Mouse (Mus musculus) liver, embryonic 13.5 days (tissue): ENCODE measurements at regions not wholly inside any gene's neighbourhood (a gene's known extent, or its start where the extent isn't known, plus 50 kb on each side); places are given as distances from the start of the nearest gene placed in this dataset.

Experiments used
- ATAC-seq: fragments of 200-750 bp; cut with Nextera tagmentation; 2 replicates; pipeline ENCODE4 v1.8.0; 2017; ENCODE audit warnings: low read depth, mild to moderate bottlenecking, moderate number of reproducible peaks, moderate library complexity
- DNase-seq: peaks from one replicate; pipeline ENCODE4 v3.0.0; 2022
- H3K27ac ChIP-seq: fragments of 300-500 bp; sonication (generic); 2 replicates; pipeline ENCODE4 v1.5.1; 2015; ENCODE audit warnings: moderate library complexity, mild to moderate bottlenecking, inconsistent platforms
- H3K27me3 ChIP-seq: fragments of 300-500 bp; sonication (generic); 2 replicates; pipeline ENCODE4 v1.6.1; 2015; ENCODE audit warnings: mild to moderate bottlenecking, inconsistent platforms
- H3K36me3 ChIP-seq: fragments of 300-500 bp; sonication (generic); 2 replicates; pipeline ENCODE4 v1.6.1; 2015; ENCODE audit warnings: mild to moderate bottlenecking, inconsistent platforms
- H3K4me1 ChIP-seq: fragments of 300-500 bp; sonication (generic); replicated peaks from 2 replicates; pipeline ENCODE4 v1.6.1; 2015; ENCODE audit warnings: inconsistent platforms
- H3K4me2 ChIP-seq: fragments of 300-500 bp; sonication (generic); 2 replicates; pipeline ENCODE4 v1.6.1; 2015; ENCODE audit warnings: inconsistent platforms, mild to moderate bottlenecking, moderate library complexity
- H3K4me3 ChIP-seq: fragments of 300-500 bp; sonication (generic); replicated peaks from 2 replicates; pipeline ENCODE4 v1.5.1; 2015; ENCODE audit warnings: mild to moderate bottlenecking, inconsistent platforms
- H3K9ac ChIP-seq: fragments of 300-500 bp; sonication (generic); 2 replicates; pipeline ENCODE4 v1.6.1; 2015; ENCODE audit warnings: mild to moderate bottlenecking, inconsistent platforms
- H3K9me3 ChIP-seq: fragments of 300-500 bp; sonication (generic); replicated peaks from 2 replicates; pipeline ENCODE4 v1.6.1; 2016; ENCODE audit warnings: inconsistent platforms
- WGBS: fragments of 180-500 bp; shearing (Covaris S2); methylation state at CpG from one replicate; pipeline ENCODE4 v1.1.7; 2015; ENCODE audit not compliant: insufficient replicate concordance; 5-methylcytosine and 5-hydroxymethylcytosine counted together

DNA sequence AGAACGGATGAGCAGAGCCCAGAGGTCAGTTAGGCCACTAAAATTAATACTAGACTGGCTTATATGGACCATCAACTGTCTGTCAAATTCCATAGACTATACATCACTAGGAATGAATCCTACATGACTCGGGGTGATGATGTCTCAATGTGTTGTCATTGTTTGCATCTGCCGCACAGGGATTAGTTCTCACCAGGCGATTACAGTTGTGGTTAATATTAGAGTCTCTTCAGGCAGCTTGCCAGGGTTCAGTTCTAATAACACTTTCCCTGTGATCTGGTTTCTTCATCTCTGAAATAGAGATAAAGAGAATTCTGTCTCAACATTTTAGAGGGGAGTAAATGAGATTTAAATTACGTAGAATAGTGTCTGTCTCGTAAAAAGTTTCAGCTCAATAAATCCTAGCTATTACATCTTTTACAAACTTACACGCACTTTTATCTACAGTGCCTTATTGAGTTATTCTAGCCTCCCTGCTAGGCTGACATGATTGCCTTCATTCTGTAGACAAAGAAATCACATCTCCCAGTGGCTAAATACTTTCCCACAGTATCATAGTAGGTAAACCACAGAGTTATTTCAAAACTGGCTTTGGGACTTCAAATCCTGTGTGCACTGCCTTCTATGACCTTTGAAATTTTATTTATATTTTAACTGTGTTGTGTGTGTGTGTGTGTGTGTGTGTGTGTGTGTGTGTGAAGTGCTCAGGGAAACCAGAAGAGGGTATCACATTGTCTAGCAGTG is 148.0 kb upstream of the 4933402D24Rik start:
- no peak overlapping the region for H3K4me3 ChIP-seq
- no peak overlapping the region for H3K9ac ChIP-seq
- ATAC-seq = no peak
- no peak overlapping the region for H3K4me2 ChIP-seq
- 77% methylated on average over 7 of the region's 7 CpGs for WGBS
- no peak overlapping the region for H3K27ac ChIP-seq
- no peaks in the 10 kb centered on the region for H3K36me3 ChIP-seq
- H3K27me3 ChIP-seq = no peaks in the 10 kb centered on the region
- DNase-seq = no peak
- no peaks in the 10 kb centered on the region for H3K4me1 ChIP-seq
- no peaks in the 10 kb centered on the region for H3K9me3 ChIP-seq

DNA sequence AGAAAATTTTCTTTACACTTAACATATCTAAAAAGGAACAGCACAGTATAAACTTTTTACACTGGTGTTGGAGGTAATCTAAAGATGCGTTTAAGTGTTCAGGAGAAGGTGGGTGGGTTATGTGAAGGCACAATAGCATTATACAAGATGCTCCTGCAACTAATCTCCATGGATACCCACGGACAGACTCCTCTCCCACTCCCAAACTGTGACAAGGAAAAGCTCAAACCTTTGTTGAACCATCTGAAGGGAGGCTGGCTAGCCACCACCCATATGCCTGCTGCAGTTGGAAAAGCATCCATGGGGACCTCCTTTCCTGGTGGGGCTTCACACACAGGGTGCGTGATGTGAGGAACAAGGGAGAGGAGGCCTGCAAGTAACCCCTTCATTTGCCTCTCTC is 141.7 kb upstream of the 4933402D24Rik start:
- Histone ChIP-seq H3K4me3 (no peak overlapping the region), H3K9ac (no peak overlapping the region), H3K27ac (no peak overlapping the region), H3K4me1 (no peaks in the 10 kb centered on the region), H3K36me3 (no peaks in the 10 kb centered on the region), H3K27me3 (no peaks in the 10 kb centered on the region), H3K9me3 (no peaks in the 10 kb centered on the region), H3K4me2 (no peak overlapping the region)
- 51% methylated on average over 3 of the region's 3 CpGs for whole genome bisulfite sequencing
- DNase-seq = no peak
- no peak for ATAC-seq

- no peak for ATAC-seq
- Histone ChIP-seq H3K9me3 (no peaks in the 10 kb centered on the region), H3K36me3 (no peaks in the 10 kb centered on the region), H3K4me3 (no peak overlapping the region), H3K9ac (no peak overlapping the region), H3K4me2 (no peak overlapping the region), H3K27ac (no peak overlapping the region), H3K4me1 (no peaks in the 10 kb centered on the region), H3K27me3 (no peaks in the 10 kb centered on the region)
- 87% methylated on average over 2 of the region's 2 CpGs for WGBS
- no peak for DNase-seq
Observed at GRCm38 (mm10) chr1:63909191-63909590, 140.1 kb upstream of the 4933402D24Rik start.

DNA sequence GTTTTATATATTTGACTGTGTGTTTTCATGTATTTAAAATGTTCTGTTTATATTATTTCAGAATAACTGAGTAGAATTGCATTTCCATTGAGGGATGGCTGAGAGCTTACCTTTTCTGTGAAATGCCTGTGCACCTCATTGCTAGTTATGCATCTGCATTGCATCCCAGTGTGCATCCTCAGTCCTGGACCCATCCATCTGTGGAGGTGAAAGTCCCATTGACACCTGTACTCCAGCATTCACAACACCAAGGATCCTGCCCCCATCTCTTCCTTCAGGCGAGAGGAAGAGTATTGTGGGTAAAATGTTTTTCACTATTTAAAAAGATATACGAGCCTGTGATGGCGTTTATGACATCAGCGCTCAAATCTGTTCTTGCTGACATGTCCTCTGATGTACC is 134.6 kb upstream of the 4933402D24Rik start:
- no peak overlapping the region for H3K4me3 ChIP-seq
- ATAC-seq (no peak), DNase-seq (no peak)
- H3K4me1 ChIP-seq = no peaks in the 10 kb centered on the region
- H3K9me3 ChIP-seq = no peaks in the 10 kb centered on the region
- no peaks in the 10 kb centered on the region for H3K27me3 ChIP-seq
- H3K36me3 ChIP-seq = no peaks in the 10 kb centered on the region
- WGBS = 70% methylated on average over 4 of the region's 4 CpGs
- H3K27ac ChIP-seq = no peak overlapping the region
- no peak overlapping the region for H3K9ac ChIP-seq
- H3K4me2 ChIP-seq = no peak overlapping the region

DNA sequence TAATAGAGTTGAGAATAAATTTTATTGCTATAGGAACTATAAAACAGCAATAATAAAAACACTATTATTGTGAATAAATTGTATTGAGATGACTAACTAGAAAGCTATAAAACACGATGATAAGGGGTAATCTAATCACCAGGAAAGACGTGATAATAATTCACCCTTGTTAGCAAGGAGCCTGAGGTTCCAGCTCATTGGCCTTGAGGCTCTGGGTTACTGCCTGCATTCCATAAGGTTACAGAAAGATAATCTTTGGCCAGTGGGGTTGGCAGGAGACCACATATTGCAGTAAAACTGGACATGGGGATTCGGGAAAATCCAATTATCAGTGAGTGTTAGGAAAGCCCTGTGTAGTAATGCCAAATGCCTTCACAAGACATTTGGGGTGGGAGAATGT is 134.1 kb upstream of the 4933402D24Rik start:
- Histone ChIP-seq H3K4me2 (no peak overlapping the region), H3K9ac (no peak overlapping the region), H3K4me3 (no peak overlapping the region), H3K9me3 (no peaks in the 10 kb centered on the region), H3K4me1 (no peaks in the 10 kb centered on the region), H3K36me3 (no peaks in the 10 kb centered on the region), H3K27ac (no peak overlapping the region), H3K27me3 (no peaks in the 10 kb centered on the region)
- DNase-seq (no peak), ATAC-seq (no peak)
- 54% methylated on average over 3 of the region's 3 CpGs for whole genome bisulfite sequencing

DNA sequence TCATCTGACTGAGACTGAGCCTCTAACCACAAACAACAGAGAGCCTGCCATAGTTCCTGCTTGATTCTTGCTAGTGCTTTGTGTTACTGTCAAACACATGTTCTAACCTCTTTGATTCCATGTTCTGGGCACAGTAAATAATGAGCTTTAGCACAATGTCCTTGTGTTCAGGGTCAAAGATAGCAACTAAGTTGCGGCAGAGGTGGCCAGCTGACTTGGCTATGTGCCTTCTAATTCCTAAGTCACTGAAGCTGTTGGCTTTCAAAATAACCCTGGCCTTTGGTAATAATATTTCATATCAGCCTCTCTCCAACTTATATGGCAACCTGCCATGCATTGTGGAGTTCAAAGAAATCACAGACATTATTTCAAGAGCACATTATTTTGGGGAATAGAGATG is 133.3 kb upstream of the 4933402D24Rik start:
- 43% methylated on average over 1 of the region's 1 CpGs for WGBS
- ATAC-seq = no peak
- Histone ChIP-seq H3K4me3 (no peak overlapping the region), H3K27me3 (no peaks in the 10 kb centered on the region), H3K27ac (no peak overlapping the region), H3K4me1 (no peaks in the 10 kb centered on the region), H3K4me2 (no peak overlapping the region), H3K9me3 (no peaks in the 10 kb centered on the region), H3K36me3 (no peaks in the 10 kb centered on the region), H3K9ac (no peak overlapping the region)
- no peak for DNase-seq

DNA sequence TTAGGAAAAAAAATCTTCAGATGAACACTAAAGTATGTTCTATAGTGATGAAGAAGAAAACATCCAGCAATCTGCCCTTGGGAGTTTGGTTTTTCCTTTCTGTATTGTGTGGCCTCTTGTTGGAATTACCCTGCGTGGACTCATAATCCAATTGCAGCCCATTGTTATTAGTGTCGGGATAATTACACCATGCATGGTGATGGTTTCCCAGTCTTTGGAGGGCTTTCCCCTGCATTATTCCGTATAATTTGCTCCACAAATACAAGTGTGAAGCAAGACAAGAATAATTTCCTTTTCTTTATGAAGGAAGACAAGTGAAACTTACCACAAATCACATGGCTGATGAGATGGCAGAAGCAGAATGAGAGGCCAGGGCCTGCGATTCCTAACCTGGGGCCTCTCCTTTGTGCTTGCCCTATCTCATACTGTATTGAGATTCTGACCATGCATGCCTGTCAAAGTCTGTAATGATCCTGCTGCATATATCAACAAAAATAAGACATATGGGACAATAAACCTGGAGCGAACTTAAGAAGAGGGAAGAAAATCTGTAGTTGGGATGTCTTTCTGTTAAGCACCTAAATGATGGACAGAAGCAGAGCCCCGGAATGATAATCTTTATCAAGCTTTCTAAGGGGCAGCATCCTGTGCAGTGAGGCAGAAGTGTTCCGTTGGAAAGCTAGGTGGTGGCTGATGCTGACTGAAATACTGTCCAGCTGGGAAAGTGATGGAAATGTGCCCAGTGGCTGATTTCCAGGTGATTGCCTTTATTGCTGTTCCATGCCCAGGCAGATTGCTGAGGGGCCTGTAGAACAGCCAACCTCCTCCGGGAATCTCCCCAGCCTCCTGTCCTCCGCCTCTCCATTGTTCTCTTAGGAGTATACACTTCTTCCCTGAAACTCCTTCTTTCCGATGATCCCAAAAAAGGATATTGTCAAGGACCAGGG is 130.8 kb upstream of the 4933402D24Rik start:
- Histone ChIP-seq H3K36me3 (no peaks in the 10 kb centered on the region), H3K9ac (no peak overlapping the region), H3K9me3 (no peaks in the 10 kb centered on the region), H3K4me3 (no peak overlapping the region), H3K4me2 (no peak overlapping the region), H3K4me1 (no peaks in the 10 kb centered on the region), H3K27ac (no peak overlapping the region), H3K27me3 (no peaks in the 10 kb centered on the region)
- DNase-seq = no peak
- WGBS = 65% methylated on average over 10 of the region's 10 CpGs
- ATAC-seq = no peak

DNA sequence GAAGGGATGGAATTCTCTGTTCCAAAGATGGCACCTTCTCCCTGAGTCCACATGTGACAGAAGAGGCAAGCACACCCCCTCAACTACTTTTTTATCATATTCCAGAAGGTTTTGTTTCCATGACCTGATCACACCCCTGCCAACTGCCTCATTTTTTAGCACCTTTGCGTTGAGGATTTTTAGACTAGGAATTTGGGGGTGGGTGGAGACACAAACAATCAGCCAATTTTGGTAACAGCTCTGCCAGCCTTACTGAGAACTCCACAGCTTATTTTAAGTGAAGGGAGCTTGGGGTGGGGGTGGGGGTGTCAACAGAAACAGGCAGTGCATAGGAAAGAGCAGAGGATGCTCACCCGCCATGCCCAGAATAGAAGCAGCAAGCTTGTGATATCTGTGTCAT is 129.7 kb upstream of the 4933402D24Rik start:
- no peak overlapping the region for H3K4me2 ChIP-seq

DNA sequence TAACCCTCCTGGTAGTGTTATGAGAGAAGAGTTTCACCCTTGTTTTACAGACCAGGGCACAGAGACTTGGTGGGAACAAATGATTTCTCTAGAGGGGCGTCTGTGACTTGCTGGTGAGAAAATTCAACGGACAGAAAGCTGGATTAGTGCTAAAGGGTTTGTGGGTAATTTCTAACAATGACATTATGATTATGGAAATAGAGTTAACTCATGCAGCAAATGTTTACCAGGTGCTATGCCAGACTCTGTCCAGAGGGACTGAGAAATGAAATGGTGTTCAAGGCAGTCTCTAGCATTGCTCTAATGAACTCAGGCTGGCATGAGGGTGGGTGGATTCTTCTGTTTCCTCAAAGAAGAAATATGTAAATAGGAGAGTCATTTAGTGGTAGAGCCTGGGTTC is 128.5 kb upstream of the 4933402D24Rik start:
- Histone ChIP-seq H3K27me3 (no peaks in the 10 kb centered on the region), H3K36me3 (no peaks in the 10 kb centered on the region), H3K4me2 (no peak overlapping the region), H3K9ac (no peak overlapping the region), H3K9me3 (no peaks in the 10 kb centered on the region), H3K27ac (no peak overlapping the region), H3K4me1 (no peaks in the 10 kb centered on the region), H3K4me3 (no peak overlapping the region)
- 72% methylated on average over 2 of the region's 2 CpGs for WGBS
- ATAC-seq (no peak), DNase-seq (no peak)

More for the DNA sequence above, 129.7 kb upstream of the 4933402D24Rik start:
- Histone ChIP-seq H3K9ac (no peak overlapping the region), H3K4me1 (no peaks in the 10 kb centered on the region), H3K4me3 (no peak overlapping the region), H3K27me3 (no peaks in the 10 kb centered on the region), H3K27ac (no peak overlapping the region), H3K36me3 (no peaks in the 10 kb centered on the region), H3K9me3 (no peaks in the 10 kb centered on the region)
- WGBS = 64% methylated on average over 2 of the region's 2 CpGs
- ATAC-seq (no peak), DNase-seq (no peak)

DNA sequence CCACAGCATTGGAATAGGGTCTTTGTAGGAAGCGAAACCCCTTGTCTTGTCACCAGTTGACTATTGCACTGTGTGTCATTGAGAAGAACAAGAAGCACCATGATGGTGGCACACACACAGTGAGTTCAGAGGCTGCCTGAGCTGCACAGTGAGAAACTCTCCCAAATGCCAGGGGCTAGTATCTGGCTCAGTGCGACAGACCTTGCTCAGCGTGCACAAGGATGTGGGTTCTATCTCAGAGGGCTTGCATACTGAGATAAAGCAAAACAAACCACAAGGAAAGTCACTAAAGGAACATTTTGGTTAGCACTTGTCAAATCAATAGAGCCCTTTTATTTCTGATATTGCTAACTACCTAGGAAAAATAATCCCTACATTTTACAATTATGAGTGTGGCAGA is 110.5 kb upstream of the 4933402D24Rik start:
- Histone ChIP-seq H3K9me3 (no peaks in the 10 kb centered on the region), H3K9ac (no peak overlapping the region), H3K4me2 (no peak overlapping the region), H3K27me3 (no peaks in the 10 kb centered on the region), H3K4me3 (no peak overlapping the region), H3K36me3 (no peaks in the 10 kb centered on the region), H3K4me1 (no peaks in the 10 kb centered on the region), H3K27ac (no peak overlapping the region)
- DNase-seq (no peak), ATAC-seq (no peak)
- WGBS = 32% methylated on average over 3 of the region's 3 CpGs

DNA sequence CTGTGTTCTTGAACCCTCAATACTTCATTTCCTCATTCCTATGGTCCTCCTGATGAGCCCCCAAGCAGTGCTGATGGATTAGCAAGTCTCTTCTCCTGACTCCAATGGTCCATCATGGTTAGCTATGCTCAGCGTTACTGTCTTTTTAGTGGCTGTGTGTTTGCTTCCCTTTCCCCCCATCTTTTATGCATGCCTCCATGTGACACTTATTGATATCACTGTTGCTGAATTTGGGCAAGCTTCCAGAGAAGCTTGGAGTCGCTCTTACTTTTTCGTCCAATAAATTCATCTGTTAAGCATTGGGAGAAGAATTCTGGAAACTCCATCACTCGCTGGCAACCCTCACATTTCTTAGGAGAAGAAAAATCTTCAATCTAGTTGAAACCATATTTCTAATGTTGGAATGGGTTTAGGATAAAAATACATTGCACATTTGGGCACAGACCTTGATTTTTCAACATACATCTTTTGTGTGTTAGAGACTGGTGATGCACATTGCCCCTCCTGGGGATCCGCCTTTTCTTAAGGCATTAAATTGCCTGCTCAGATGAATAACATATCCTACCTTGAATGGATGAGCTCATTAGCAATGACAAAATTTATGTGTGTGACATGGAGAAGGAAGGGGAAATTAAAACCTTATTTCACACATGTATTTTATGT is 107.7 kb upstream of the 4933402D24Rik start:
- Histone ChIP-seq H3K4me1 (no peaks in the 10 kb centered on the region), H3K4me2 (no peak overlapping the region), H3K27ac (no peak overlapping the region), H3K4me3 (no peak overlapping the region), H3K27me3 (no peaks in the 10 kb centered on the region), H3K9me3 (no peaks in the 10 kb centered on the region), H3K36me3 (no peaks in the 10 kb centered on the region), H3K9ac (no peak overlapping the region)
- DNase-seq = no peak
- 72% methylated on average over 5 of the region's 5 CpGs for WGBS
- ATAC-seq = no peak
